Mouse (Mus musculus) spleen, adult 2 months (tissue): Measurements from ENCODE around the gene Mslnl.

Source experiments
- CTCF ChIP-seq: fragments of 200-500 bp; IDR thresholded peaks from 2 replicates; pipeline ENCODE4 v1.5.1; 2011; ENCODE audit warnings: mild to moderate bottlenecking, inconsistent platforms; ENCODE audit not compliant: insufficient read depth, insufficient read length, insufficient replicate concordance; ENCODE audit errors: extremely low read depth
- POLR2A ChIP-seq: fragments of 200-500 bp; IDR thresholded peaks from 2 replicates; pipeline ENCODE4 v1.6.1; 2011; ENCODE audit warnings: low read depth, low read length, inconsistent platforms

DNA sequence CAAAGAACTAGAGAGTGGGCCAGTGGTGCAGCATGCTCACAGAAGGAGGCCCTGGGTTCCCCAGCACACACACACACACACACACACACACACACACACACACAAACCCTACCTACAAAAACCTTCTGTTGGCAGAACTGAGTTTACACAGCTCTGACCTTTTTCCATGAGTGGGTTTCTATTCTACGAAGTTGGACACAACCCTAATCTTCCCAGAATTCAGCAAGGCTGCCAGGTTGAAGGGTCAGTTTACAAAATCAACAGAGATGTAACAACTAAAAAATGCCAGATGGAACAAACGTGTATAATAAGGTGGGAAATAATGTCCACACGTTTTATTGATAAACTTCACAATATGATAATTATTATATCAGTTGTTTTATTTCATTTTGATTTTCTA lies 21.8 kb downstream of the Mslnl start:
- no peak for TF ChIP-seq POLR2A
- no peak for TF ChIP-seq CTCF
